Mouse (Mus musculus): ENCODE measurements around the gene Rph3al. TPM values are rescaled to one million over a fixed set of nuclear protein-coding genes. Genes with fewer than 3 reads are reported as not detected.

Rph3al gene
- 10.5 and 10.9 TPM in 2 replicates for polyA plus RNA-seq (2015; fragmentation: Nextera tagmentation; extraction: Ambion mirVana)

DNA sequence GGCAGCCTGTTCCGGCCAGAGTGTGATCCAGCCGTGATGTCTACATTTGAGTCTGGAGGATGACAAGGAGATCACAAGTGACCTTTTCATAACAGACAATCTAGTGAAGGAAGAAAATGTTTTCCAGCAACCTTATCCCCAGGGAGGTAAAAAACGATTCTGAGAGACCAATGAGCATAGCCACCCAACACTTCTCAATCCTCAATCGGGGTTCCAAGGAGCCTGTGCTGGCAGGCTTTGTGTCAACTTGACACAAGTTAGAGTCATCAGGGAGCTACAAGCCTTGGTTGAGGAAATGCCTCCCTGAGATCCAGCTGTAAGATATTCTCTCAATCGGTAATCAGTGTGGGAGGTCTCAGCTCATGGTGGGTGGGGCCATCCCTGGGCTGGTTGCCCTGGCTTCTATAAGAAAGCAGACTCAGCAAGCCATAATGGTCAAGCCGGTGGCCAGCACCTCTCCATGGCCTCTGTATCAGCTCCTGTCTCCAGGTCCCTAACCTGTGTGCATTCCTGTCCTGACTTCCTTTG is at the start of gene Rph3al:
Gene Rph3al, minus strand, starts transcription at position 51 of the 528 bp plus-strand sequence.
- Histone ChIP-seq H3K36me3 (ENCODE audit: control insufficient read depth, insufficient read depth, low read length) (no peaks in the 10 kb centered on the region), H3K9ac (ENCODE audit: low read length) (peak within 1 kb of the TSS; percentile 73), H3K4me1 (ENCODE audit: control insufficient read depth, insufficient read depth, low read length) (peaks cover 42% of the 10 kb centered on the region), H3K4me3 (replicated peaks; ENCODE audit: low read length) (peak within 1 kb of the TSS; percentile 39), H3K27me3 (ENCODE audit: control insufficient read depth, insufficient read depth, low read length) (no peaks in the 10 kb centered on the region), H3K9me3 (replicated peaks; ENCODE audit: control insufficient read depth, low read length) (no peaks in the 10 kb centered on the region), H3K4me2 (ENCODE audit: low read depth, low read length) (peak within 1 kb of the TSS; percentile 54), H3K27ac (ENCODE audit: low read length) (peak within 1 kb of the TSS; percentile 94)
- no peak for ATAC-seq (ENCODE audit: insufficient read depth, low FRiP score)
- WGBS, result 42% methylated on average over 6 of the region's 6 CpGs

DNA sequence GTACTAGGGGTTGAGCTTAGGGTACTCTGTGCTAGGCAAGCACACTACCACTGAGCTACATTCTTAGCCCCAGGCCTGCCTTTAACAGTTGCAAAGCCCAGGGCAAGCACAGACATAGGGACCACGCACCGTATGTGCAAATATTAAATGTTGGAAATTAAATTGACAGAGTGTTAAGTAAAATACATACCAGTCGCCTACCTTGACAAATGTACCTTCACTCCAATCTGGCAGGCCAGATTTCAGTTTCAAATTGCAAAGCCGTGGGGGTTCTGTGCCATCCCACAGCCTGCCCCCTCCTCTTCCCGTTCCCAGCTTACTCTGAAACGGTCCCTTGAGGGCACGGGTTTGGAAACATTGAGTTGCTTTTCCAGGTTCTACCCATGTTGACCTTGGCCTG is 47.7 kb upstream of the Rph3al start:
- no peaks in the 10 kb centered on the region for H3K27me3 ChIP-seq (ENCODE audit: control insufficient read depth, insufficient read depth, low read length)
- H3K9ac ChIP-seq (ENCODE audit: low read length), result no peak overlapping the region
- H3K4me3 ChIP-seq (replicated peaks; ENCODE audit: low read length), result no peak overlapping the region
- no peak overlapping the region for H3K4me2 ChIP-seq (ENCODE audit: low read depth, low read length)
- H3K36me3 ChIP-seq (ENCODE audit: control insufficient read depth, insufficient read depth, low read length), result no peaks in the 10 kb centered on the region
- no peak overlapping the region for H3K27ac ChIP-seq (ENCODE audit: low read length)
- 60% methylated on average over 7 of the region's 7 CpGs for WGBS
- no peaks in the 10 kb centered on the region for H3K9me3 ChIP-seq (replicated peaks; ENCODE audit: control insufficient read depth, low read length)
- H3K4me1 ChIP-seq (ENCODE audit: control insufficient read depth, insufficient read depth, low read length), result no peaks in the 10 kb centered on the region
- ATAC-seq (ENCODE audit: insufficient read depth, low FRiP score), result no peak

DNA sequence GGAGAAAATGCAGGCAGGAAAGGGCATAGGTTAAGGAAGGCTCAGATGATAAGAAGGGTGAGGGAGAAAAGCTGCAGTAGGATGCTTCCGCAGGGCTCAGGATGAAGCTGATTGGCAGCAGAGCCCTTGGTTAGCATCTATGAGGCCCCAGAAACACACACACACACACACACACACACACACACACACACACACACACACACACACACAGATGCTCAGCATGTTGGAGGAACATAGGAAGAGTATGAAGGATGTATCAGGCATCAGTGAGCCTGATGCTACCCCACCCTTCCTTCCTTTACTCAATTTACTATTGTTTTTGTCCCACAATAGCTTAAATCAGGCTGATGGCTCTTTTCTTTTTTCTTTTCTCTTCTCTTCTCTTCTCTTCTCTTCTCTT is 46.4 kb upstream of the Rph3al start:
- no peak overlapping the region for H3K27ac ChIP-seq (ENCODE audit: low read length)
- ATAC-seq (ENCODE audit: insufficient read depth, low FRiP score), result no peak

DNA sequence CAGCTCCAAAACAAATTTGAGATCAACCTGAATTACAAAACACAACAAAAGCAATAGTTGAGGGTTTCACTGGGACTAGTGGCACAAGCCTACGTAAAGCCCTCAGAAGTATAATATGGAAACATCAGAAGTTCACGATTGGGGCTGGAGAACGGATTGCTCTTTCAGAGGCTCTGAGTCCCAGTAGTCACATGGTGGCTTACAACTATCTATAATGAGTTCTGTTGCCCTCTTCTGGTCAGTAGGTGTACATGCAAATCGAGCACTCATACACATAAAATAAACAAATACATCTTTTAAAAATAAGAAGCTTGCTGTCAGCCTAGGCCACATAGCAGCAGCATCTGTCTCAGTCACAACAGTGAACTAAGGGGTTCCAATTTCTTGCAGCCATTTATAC is 45.0 kb upstream of the Rph3al start:
- no peaks in the 10 kb centered on the region for H3K4me1 ChIP-seq (ENCODE audit: control insufficient read depth, insufficient read depth, low read length)
- no peaks in the 10 kb centered on the region for H3K9me3 ChIP-seq (replicated peaks; ENCODE audit: control insufficient read depth, low read length)
- no peak for ATAC-seq (ENCODE audit: insufficient read depth, low FRiP score)
- H3K4me2 ChIP-seq (ENCODE audit: low read depth, low read length), result no peak overlapping the region
- H3K36me3 ChIP-seq (ENCODE audit: control insufficient read depth, insufficient read depth, low read length), result no peaks in the 10 kb centered on the region
- H3K9ac ChIP-seq (ENCODE audit: low read length), result no peak overlapping the region
- H3K4me3 ChIP-seq (replicated peaks; ENCODE audit: low read length), result no peak overlapping the region
- WGBS, result 71% methylated on average over 4 of the region's 4 CpGs
- H3K27me3 ChIP-seq (ENCODE audit: control insufficient read depth, insufficient read depth, low read length), result no peaks in the 10 kb centered on the region
- H3K27ac ChIP-seq (ENCODE audit: low read length), result no peak overlapping the region

More for the DNA sequence above, 46.4 kb upstream of the Rph3al start:
- Histone ChIP-seq H3K4me3 (replicated peaks; ENCODE audit: low read length) (no peak overlapping the region), H3K4me2 (ENCODE audit: low read depth, low read length) (no peak overlapping the region), H3K9ac (ENCODE audit: low read length) (no peak overlapping the region), H3K9me3 (replicated peaks; ENCODE audit: control insufficient read depth, low read length) (no peaks in the 10 kb centered on the region), H3K27me3 (ENCODE audit: control insufficient read depth, insufficient read depth, low read length) (no peaks in the 10 kb centered on the region), H3K36me3 (ENCODE audit: control insufficient read depth, insufficient read depth, low read length) (no peaks in the 10 kb centered on the region), H3K4me1 (ENCODE audit: control insufficient read depth, insufficient read depth, low read length) (no peaks in the 10 kb centered on the region)
- WGBS, result 82% methylated on average over 1 of the region's 1 CpGs

DNA sequence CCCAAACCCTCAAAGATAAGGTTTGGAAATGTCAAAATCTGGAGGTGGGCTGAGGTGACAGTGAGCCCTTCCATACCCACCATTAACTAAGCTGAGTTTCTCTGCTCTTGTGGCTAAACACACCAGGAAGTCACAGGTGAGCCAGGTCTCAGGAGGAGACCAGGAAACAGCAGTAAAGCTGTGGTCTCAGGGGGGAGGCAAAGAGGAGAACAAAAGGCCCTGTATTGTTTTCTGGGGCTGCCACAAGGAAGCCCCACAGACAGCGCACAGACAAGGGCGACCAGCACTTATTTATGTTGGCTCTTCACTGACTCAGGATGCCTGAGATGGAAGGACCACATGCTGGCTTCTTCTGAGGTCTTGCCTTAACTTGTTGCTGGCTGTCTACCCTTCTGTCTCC is 42.2 kb upstream of the Rph3al start:
- Histone ChIP-seq H3K27me3 (ENCODE audit: control insufficient read depth, insufficient read depth, low read length) (no peaks in the 10 kb centered on the region), H3K9ac (ENCODE audit: low read length) (no peak overlapping the region), H3K36me3 (ENCODE audit: control insufficient read depth, insufficient read depth, low read length) (no peaks in the 10 kb centered on the region), H3K4me2 (ENCODE audit: low read depth, low read length) (no peak overlapping the region), H3K9me3 (replicated peaks; ENCODE audit: control insufficient read depth, low read length) (no peaks in the 10 kb centered on the region), H3K4me1 (ENCODE audit: control insufficient read depth, insufficient read depth, low read length) (no peaks in the 10 kb centered on the region), H3K4me3 (replicated peaks; ENCODE audit: low read length) (no peak overlapping the region), H3K27ac (ENCODE audit: low read length) (no peak overlapping the region)
- ATAC-seq (ENCODE audit: insufficient read depth, low FRiP score), result no peak
- WGBS, result 42% methylated on average over 2 of the region's 2 CpGs

DNA sequence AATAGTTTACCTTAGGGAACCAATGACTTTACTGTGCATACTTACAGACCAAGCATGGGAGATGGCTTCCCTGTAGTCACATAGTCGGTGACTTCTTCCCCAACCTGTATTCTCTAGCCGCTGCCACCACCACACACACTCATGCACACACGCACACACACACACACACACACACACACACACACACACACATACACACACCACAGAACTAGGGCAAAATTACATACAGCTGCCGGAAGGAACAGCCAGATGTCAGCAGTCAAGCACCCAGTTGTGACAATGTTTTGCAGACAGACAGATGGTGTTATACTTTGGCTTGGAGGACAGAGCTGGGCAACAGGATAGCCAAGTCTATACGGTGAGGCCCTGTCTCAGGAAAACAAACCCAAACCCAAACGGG is 39.8 kb upstream of the Rph3al start:
- no peak for ATAC-seq (ENCODE audit: insufficient read depth, low FRiP score)
- Histone ChIP-seq H3K9me3 (replicated peaks; ENCODE audit: control insufficient read depth, low read length) (no peaks in the 10 kb centered on the region), H3K27me3 (ENCODE audit: control insufficient read depth, insufficient read depth, low read length) (no peaks in the 10 kb centered on the region), H3K4me2 (ENCODE audit: low read depth, low read length) (no peak overlapping the region), H3K27ac (ENCODE audit: low read length) (no peak overlapping the region), H3K9ac (ENCODE audit: low read length) (no peak overlapping the region), H3K4me1 (ENCODE audit: control insufficient read depth, insufficient read depth, low read length) (no peaks in the 10 kb centered on the region), H3K4me3 (replicated peaks; ENCODE audit: low read length) (no peak overlapping the region), H3K36me3 (ENCODE audit: control insufficient read depth, insufficient read depth, low read length) (no peaks in the 10 kb centered on the region)
- 62% methylated on average over 6 of the region's 6 CpGs for WGBS

DNA sequence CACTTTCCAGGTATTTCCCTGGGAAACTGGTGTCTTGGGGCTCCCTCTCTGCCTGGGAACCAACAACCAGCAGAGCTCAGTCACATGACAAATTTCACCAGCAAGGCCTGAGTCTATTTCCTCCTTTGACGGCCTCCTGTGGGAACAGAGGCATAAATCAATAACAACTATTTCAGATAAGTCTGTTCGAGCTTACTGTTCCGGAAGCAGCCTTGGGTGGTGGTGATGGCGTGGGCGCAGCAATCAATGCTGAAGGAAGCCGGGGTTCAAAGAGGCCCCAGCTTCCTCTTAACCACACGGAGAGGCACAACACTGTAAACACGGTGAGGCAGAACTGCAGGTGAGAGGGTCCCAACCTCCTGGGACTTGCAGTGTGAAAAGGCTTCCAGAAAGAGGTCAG is 38.5 kb upstream of the Rph3al start:
- WGBS, result 41% methylated on average over 8 of the region's 8 CpGs
- no peak overlapping the region for H3K9ac ChIP-seq (ENCODE audit: low read length)

DNA sequence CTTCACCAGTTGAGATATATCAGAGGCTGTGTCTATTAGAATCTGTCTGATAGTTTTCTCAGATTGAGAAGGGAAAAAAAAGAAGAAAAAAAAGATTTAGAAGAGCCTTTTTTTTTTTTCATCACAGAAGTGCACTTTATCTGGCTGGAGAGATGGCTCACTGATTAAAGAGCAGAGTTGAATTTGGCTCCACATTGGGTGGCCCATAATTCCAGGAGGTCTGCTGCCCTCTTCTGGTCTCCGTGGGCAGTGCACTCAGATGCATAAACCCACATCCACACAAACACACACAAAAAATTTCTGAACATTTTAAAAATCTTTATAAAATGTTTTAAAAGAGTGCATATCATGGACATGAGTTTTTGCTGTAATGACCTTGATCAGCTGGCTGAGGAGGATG is 35.8 kb upstream of the Rph3al start:
- H3K4me2 ChIP-seq (ENCODE audit: low read depth, low read length), result no peak overlapping the region
- ATAC-seq (ENCODE audit: insufficient read depth, low FRiP score), result no peak
- H3K36me3 ChIP-seq (ENCODE audit: control insufficient read depth, insufficient read depth, low read length), result no peaks in the 10 kb centered on the region
- no peak overlapping the region for H3K27ac ChIP-seq (ENCODE audit: low read length)
- H3K4me3 ChIP-seq (replicated peaks; ENCODE audit: low read length), result no peak overlapping the region
- no peaks in the 10 kb centered on the region for H3K9me3 ChIP-seq (replicated peaks; ENCODE audit: control insufficient read depth, low read length)
- H3K9ac ChIP-seq (ENCODE audit: low read length), result no peak overlapping the region
- no peaks in the 10 kb centered on the region for H3K4me1 ChIP-seq (ENCODE audit: control insufficient read depth, insufficient read depth, low read length)
- H3K27me3 ChIP-seq (ENCODE audit: control insufficient read depth, insufficient read depth, low read length), result no peaks in the 10 kb centered on the region
- 86% methylated on average over 1 of the region's 1 CpGs for whole genome bisulfite sequencing

More for the DNA sequence above, 38.5 kb upstream of the Rph3al start:
- H3K4me1 ChIP-seq (ENCODE audit: control insufficient read depth, insufficient read depth, low read length), result no peaks in the 10 kb centered on the region
- H3K27ac ChIP-seq (ENCODE audit: low read length), result no peak overlapping the region
- ATAC-seq (ENCODE audit: insufficient read depth, low FRiP score), result peak; percentile 40; the same call in 1 of the 2 replicates
- no peaks in the 10 kb centered on the region for H3K9me3 ChIP-seq (replicated peaks; ENCODE audit: control insufficient read depth, low read length)
- H3K4me2 ChIP-seq (ENCODE audit: low read depth, low read length), result no peak overlapping the region
- no peaks in the 10 kb centered on the region for H3K27me3 ChIP-seq (ENCODE audit: control insufficient read depth, insufficient read depth, low read length)
- H3K4me3 ChIP-seq (replicated peaks; ENCODE audit: low read length), result no peak overlapping the region
- H3K36me3 ChIP-seq (ENCODE audit: control insufficient read depth, insufficient read depth, low read length), result no peaks in the 10 kb centered on the region

DNA sequence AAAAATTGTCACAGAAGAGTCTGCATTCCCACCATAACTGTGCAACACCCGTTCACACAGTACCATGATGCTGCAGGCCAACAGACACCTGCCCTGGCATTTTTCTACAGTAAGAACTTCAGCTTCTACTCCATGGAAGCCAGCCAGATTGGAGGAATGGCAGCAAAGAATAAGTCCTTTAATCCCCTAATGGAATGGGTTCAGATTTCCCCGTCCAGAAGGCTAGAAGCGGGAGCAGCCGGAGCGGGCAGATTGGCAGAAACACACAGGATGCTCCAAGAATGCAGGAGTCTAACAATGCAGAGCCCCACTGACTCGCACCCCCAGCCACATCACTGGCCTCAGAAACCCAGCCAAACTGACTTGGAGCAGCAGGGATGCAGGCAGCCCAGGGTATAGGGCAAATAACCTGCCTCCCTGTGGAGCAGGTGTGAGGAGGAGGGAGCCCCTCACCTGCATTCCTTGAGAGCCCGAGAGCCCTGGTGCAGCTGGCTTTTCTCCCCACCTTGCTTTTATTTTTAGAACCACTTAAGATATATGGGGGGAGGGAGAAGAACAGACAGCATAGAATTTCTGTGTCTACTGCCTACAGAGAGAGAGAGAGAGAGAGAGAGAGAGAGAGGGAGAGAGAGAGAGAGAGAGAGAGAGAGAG is 34.8 kb upstream of the Rph3al start:
- ATAC-seq (ENCODE audit: insufficient read depth, low FRiP score), result no peak
- no peak overlapping the region for H3K4me2 ChIP-seq (ENCODE audit: low read depth, low read length)
- no peaks in the 10 kb centered on the region for H3K4me1 ChIP-seq (ENCODE audit: control insufficient read depth, insufficient read depth, low read length)
- H3K9ac ChIP-seq (ENCODE audit: low read length), result no peak overlapping the region
- WGBS, result 21% methylated on average over 7 of the region's 7 CpGs
- no peak overlapping the region for H3K4me3 ChIP-seq (replicated peaks; ENCODE audit: low read length)
- no peak overlapping the region for H3K27ac ChIP-seq (ENCODE audit: low read length)
- no peaks in the 10 kb centered on the region for H3K9me3 ChIP-seq (replicated peaks; ENCODE audit: control insufficient read depth, low read length)
- H3K36me3 ChIP-seq (ENCODE audit: control insufficient read depth, insufficient read depth, low read length), result no peaks in the 10 kb centered on the region
- no peaks in the 10 kb centered on the region for H3K27me3 ChIP-seq (ENCODE audit: control insufficient read depth, insufficient read depth, low read length)
